Mouse (Mus musculus): ENCODE data around the gene Gpn1.

Gpn1 gene

DNA sequence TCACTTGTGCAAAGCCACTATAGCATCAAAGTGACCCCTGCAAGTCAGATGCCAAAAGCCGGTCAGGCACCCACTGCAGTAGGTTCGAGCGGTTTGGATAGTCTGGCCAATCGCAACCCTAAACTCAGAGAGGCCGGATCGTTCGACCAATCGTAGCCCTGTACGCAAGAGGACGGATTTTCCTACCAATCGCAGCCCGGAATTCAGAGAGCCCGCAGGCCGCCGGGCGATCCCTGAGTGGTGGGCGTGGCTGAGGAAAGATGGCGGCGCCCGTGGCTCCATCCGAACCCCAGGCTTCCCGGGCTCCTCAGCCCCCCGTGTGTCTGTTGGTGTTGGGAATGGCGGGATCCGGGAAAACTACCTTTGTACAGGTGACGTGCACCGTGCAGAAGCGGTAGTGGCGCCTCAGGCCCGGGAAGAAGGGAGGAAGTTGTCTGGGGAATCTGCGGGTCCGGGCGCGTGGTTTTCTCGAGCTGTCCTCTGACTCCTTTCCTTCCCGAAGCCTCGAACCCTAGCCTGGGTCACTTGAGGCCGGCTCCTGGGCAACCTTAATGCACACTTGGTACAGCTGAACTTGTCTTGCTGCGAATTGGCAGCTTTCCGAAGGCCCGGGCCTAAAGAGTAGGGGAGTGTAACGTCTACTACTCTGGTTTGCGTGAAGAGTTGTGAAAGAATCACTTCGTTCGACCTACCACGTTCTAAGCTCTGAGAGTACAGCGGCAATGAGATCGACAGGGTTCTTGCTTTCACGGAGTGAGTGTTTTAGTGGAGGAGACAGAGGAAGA is at the start of gene Gpn1:
Gene Gpn1, plus strand, starts transcription at position 229 of the 785 bp plus-strand sequence.
- no peak for TF ChIP-seq GATA4 (IDR thresholded peaks at IDR 0.05; ENCODE audit: insufficient replicate concordance, low read length)

DNA sequence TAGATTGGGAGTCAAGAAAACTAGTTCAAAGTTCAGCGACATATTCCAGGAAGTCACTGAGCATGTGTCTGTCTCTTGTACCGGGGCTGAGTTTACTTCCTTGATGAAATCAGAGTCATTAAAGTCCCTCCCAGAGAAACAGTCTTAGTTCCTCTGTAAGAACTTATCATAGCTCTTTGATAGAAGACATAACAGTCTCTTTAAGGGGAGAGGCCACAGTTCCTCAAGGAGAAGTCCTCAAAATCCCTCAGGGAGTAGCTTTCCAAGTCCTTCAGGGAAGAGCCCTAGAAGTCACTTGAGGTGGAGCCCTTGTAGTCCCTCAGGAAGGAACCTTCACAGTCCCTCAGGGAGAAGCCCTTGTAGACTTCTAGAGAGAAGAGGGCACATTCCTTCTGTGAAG is 43.2 kb upstream of the Gpn1 start:
- no peak for TF ChIP-seq GATA4 (IDR thresholded peaks at IDR 0.05; ENCODE audit: insufficient replicate concordance, low read length)

DNA sequence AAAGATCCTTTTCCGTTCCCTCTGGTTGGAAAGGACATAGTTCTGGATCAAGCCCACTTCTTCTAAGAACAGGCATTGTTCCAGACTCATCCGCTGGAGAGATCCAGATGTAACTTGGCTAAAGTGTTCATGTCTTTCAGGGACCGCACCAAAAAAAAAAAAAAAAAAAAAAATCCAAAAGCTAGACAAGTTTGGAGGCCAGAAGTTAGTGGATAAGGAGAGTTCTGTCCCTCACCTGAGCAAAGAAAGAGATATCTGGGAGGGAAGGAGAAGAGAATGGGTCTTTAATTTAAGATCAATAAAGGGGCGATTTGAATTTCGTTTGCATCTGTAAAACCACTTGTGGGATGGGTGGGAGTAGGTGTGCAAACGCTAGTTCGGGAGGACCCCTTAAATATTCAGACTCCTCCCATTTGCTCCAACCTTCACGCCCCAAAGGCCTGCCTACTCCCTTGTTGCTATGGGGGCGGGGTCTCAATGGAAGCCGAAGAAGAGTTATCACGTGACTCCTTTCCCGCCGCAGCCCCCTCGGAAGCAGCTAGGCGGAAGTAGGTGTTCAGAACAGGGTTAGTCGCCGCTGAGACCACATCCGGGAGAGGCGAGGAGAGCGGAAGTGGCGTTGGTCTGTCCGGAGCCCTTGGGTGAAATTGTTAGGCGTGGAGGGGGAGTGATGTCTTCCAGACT is 42.5 kb upstream of the Gpn1 start, which contains the start of gene Zfp512:
Gene Zfp512, plus strand, starts transcription at position 554 of the 684 bp plus-strand sequence.
- peak; percentile 7; the same call in 1 of the 2 replicates for TF ChIP-seq GATA4 (IDR thresholded peaks at IDR 0.05; ENCODE audit: insufficient replicate concordance, low read length)

DNA sequence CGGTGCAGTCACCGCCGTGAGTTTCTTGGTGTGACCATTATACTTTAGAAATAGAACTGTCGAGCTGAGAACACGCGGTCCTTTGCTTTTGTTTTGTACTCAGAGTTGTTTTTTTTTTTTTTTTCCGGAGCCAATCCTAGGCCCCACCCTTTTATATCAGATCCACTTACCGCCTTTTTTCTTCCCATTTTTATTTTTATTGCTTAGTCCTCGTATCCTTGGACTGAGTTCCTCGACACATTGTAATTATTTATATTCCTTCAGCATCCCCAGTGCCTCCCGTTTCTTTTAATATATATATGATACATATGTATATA is 42.0 kb upstream of the Gpn1 start:
- TF ChIP-seq GATA4 (IDR thresholded peaks at IDR 0.05; ENCODE audit: insufficient replicate concordance, low read length) = 0 out of 2 replicates have a peak, but pooled peaks have one; percentile 1

DNA sequence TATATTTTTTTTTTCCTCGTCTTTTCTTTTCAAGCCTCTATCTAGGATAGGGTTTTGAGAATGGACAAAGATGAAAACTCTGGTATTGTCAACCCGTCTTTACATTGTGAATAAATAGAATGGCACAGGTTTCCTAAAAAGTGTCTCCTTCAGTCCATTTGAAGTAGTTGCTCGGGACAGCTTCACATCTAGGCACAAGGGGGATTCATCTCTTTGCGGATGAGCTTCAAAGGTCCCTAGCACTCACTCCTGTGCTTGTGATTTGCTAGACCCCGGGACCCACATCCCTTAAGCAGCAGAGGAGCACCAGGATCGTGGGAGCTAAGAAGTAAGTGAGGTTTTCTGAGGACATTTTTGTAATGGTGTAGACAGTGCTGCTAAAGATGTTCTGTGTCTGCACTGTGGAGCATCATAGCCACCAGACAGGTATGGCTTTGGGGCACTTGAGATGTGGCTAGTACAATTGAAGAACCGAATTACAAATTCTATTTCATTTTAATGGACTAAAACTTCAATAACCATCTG is 41.6 kb upstream of the Gpn1 start:
- TF ChIP-seq GATA4 (IDR thresholded peaks at IDR 0.05; ENCODE audit: insufficient replicate concordance, low read length) = no peak

DNA sequence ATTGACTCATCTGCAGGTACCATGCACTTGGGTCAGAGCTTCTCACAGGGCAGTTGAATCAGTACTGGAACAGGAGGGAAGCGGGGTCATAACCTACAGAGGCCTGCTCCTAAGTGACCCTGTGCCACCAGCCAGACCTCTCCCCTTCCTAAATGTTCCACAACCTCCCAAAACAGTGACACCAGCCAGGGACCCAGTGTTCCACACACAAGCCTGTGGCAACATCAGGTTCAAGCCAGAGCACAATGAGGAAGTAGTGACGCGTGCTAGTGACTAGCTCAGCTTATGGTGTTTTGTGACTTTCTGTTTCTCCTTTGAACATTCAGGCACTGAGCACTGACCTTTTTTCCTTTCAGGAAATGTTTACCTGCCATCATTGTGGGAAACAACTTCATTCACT is 26.7 kb upstream of the Gpn1 start:
- no peak for TF ChIP-seq GATA4 (IDR thresholded peaks at IDR 0.05; ENCODE audit: insufficient replicate concordance, low read length)

DNA sequence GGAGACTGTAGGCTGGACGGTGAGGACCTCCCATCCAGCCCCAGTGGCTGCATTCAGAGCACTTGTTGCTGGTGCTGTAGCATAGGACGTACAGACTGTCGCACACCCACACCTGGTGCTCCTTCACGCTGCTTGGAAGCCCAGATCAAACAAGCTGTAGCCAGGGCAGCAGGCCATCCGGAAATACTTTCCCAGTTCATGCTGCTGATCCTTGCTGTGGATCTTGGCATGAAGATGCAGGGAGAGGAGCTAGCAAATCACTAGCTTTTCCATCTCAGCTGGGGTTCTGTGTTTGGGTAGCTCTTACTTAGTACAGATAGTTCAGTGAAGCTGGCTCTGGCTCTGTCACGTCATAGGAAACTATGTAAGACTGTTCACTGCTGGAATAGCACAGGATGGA is 24.8 kb upstream of the Gpn1 start:
- TF ChIP-seq GATA4 (IDR thresholded peaks at IDR 0.05; ENCODE audit: insufficient replicate concordance, low read length) = no peak

DNA sequence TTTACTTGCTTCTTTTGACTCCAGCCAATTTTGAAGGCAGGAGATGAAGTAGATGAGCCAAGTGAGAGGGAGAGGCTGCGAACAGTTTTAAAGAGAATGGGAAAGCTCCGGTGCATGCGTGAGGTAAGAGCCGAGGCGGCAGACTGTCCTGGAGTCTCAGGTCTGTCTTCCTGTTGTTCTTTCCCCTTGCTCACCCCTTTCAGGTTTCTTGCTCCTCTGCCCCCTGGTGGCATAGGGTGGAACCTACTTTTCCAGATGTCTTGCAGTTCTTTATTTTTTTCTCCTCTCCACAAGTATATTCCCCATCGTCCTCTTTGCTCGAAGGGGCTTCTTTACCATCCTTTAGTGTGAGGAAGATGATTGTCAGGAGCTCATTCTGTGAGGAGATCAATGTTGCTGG is 24.2 kb upstream of the Gpn1 start:
- TF ChIP-seq GATA4 (IDR thresholded peaks at IDR 0.05; ENCODE audit: insufficient replicate concordance, low read length) = no peak

DNA sequence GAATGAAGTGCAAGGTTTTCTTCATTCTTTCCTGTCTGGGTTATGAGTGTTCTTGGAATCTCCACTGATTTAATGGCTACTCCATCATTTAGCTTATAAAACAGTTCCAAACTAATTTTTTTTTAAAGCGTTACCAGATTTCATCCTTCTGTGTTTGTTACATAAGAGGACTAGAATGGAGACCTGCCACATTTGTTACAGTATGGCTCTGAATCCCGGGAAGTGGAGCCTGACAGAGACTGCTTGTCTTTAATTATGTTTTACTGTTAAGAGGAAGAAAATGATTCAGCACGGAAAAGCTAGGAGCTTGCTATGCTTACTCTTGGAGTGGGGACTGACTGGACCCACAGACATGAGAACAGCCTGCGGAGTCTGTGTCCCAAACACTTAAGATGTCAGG is 14.0 kb upstream of the Gpn1 start:
- TF ChIP-seq GATA4 (IDR thresholded peaks at IDR 0.05; ENCODE audit: insufficient replicate concordance, low read length) = no peak

DNA sequence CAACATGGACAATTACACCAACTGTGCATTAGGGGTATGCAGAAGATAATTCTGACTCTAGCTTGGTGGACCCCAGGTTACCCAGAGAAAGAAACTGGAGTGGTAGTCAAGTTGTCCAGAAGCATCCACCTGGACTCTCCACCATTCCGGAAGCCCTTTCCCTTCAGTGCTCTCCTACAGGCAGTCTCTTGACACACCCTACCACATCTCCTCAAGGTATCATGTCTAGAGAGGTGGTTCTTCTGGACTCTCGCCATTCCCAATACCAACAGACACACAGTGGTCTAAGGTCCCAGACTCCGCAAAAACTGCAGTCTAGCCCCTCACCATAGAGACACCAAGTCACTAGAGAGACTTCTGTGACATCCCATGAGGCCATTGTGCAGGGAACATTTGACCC is 9.1 kb upstream of the Gpn1 start, which contains the start of gene 4930548H24Rik:
Gene 4930548H24Rik, plus strand, starts transcription at position 301 of the 400 bp plus-strand sequence.
- no peak for TF ChIP-seq GATA4 (IDR thresholded peaks at IDR 0.05; ENCODE audit: insufficient replicate concordance, low read length)

DNA sequence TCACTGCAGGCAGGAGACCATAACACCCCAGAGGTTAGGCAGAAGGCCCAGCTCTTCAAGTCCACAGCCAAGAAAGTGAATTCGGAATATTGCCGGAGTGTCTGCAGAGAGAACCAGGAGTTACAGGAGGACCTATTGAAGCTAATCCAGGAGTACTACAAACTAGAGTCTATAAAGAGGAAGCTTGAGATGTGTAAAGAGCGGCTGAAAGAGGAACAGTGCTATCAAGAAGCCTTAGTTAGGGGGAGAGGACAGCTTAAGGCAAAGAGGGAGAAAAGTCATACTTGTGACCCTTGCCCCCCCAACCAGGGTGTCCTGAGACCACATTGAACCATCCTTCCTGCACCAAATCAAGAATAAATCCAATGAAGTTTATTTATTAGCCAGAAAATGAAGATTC is 6.7 kb upstream of the Gpn1 start:
- TF ChIP-seq GATA4 (IDR thresholded peaks at IDR 0.05; ENCODE audit: insufficient replicate concordance, low read length) = no peak

DNA sequence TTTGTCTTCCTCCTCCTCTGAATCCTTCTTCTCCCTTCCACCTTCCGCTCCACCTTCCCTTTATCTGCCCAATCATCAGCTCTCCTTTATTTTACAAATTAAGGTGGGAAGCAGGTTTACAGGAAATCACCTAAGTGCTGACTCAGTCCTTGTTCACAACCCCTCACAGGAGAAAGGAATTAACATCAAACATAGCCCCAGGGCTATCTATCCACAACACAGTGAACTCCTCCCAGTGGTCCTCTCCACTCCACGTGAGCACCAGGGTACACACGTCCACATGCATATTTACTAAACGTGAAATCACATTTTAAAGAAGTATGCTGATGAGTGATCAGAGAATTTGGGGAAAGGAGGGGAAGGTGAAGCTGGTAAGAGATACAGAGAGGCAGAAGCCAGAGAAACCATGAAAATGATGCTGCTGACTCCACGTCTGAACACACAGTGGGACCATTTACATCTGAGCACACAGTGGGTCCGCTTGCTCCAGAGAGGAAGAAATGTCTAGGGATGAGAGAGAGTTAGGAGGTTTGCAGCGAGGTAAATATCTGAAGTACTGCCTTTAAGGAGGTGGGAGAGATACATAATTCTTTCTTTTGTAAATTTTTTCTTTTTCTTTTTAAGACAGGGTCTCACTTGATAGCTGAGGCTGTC is 5.3 kb upstream of the Gpn1 start:
- TF ChIP-seq GATA4 (IDR thresholded peaks at IDR 0.05; ENCODE audit: insufficient replicate concordance, low read length) = no peak

DNA sequence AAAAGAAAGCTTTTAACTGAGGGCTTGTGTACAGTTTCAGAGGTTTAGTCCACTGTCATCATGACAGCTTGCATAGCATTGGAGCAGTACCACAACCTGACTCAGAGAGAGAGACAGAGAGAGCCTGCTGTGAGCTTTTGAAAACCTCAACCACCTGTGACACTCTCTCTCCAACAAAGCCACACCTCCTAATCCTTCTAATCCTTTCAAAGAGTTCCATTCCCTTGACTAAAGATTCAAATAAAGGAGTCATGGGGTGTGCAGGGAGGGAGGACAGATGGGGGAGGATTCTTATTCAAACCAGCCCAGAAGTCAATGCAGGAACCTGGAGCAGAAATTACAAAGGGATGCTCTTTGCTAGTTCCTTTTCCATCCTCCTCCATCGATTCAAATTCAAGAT is 2.5 kb upstream of the Gpn1 start:
- TF ChIP-seq GATA4 (IDR thresholded peaks at IDR 0.05; ENCODE audit: insufficient replicate concordance, low read length) = no peak

DNA sequence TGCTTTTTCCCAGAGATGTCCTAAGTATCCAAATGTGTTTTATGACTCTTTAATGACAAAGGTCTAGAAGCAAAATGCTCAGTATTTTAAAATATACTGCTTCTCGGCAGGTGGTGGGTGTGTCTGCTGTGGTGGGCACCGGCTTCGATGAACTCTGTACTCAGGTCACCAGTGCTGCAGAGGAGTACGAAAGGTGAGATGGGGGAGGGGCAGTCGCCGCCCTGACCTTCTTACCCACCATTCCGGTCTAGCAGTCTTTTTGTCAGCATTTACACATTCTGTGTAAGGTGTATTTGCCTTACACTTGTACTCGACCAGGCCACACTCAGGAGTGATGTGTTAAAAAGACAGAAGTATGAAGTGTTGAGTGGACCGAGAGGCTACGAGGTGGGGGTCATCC is 10.3 kb downstream of the Gpn1 start:
- no peak for TF ChIP-seq GATA4 (IDR thresholded peaks at IDR 0.05; ENCODE audit: insufficient replicate concordance, low read length)

DNA sequence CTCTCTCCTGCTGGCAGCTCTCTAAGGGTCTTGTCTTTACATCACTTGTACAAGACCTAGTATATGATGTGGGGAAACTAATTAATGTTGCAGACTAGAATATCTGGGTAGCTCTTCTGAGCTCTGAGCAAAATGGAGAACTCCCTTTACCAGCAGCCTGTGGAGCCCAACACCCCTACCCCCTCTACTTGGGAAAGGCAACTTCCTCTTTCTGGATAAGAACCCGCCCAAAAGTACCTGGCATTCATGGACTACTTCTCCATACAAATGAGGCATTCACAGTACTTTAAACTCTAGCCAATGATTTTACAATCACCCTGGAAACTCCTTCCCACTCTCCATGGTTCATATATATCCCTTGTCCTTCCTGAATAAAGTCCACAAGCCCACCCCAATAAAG is 17.9 kb downstream of the Gpn1 start:
- TF ChIP-seq GATA4 (IDR thresholded peaks at IDR 0.05; ENCODE audit: insufficient replicate concordance, low read length) = no peak

DNA sequence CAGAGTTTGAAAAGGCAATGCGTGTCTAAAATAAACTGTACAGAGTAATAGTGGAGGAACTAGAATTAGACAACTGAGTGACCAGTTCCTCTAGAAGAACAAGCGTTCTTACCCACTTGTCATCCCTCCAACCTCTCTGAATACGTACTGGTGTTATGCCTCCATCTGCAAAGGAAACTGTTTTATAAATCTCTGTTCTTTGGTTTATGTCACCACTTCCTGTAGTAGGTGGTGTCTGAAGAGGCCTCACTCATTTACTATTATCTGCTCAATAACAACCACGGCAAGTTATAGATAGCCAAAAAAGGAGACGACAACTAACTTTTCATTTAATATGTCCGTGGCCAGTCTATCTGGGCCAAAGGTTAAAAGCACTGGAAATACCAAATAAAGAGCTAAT is 26.0 kb downstream of the Gpn1 start:
- TF ChIP-seq GATA4 (IDR thresholded peaks at IDR 0.05; ENCODE audit: insufficient replicate concordance, low read length) = no peak
